Mouse (Mus musculus): ENCODE results near the gene Supt5.

GRCm38 (mm10) chr7:28378769-28379651 lies 40.5 kb upstream of the Supt5 start:
- TF ChIP-seq CTCF (IDR thresholded peaks at IDR 0.05; ENCODE audit: control insufficient read depth, insufficient read depth, insufficient replicate concordance, low read depth, low read length) = no peak
- TF ChIP-seq POLR2A (IDR thresholded peaks at IDR 0.05; ENCODE audit: control insufficient read depth, low read depth, low read length) = peak; percentile 96

All from testis, adult 2 months (tissue).